Mouse (Mus musculus) brain, embryonic 18.5 days (tissue): ENCODE data around the gene Sec14l4.

Source experiments
- DNase-seq: peaks from one replicate; pipeline ENCODE4 v3.0.0-alpha.2; 2012; ENCODE audit warnings: low read depth, low spot score

Gene Sec14l4

DNA sequence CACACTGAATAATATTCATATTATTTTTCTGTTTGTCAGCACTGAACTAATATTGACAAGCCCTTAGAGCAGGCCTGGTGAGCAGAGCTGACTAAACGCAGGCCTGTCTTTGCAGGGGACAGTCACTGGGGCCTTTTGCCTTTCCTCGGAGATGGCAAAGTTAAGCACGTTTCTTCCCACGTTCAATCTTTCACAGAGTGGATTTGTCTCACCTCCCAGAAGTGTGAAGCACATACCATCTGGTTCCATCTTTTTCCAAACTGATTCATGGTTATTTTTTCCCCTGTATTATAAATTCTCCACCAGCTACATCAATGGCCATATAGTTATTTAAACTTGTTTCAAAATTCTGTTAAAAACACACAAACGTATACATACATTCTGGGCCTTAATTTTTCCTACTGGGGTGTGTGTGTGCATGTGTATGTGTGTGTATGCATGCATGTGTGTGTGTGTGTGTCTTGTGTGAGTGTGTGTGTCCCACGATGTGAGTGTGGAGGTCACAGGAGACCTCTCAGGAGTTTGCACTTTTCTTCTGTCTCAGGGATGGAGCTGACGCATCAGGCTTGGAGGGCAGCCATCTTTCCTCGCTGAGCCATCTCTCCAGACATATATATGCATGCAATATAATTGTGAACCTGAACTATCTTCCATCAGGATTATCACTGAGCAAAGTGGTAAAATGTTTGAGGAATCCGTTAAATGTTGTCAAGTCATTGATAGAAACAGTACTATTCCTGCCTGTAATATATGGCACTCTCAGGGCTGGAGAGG, 3.5 kb upstream of the Sec14l4 start:
- peak; percentile 22 for DNase-seq

DNA sequence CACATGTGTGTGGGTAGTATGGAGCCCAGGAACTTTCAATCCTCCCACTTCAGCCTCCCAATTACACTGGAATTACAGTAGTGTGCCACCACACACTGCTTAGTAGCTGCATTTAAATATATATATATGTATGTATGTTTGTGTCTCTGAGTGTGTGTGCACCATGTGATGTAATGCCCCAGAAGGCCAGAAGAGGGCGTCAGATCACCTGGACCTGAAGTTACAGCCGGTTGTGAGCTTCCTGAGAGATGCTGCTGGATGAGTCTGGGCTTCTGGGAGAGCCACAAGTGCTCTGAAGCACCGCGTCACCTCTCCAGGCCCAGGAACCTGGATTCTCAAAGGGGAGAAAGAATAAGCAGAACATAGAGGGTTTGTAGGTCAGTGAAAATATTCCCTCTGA, 1.9 kb upstream of the Sec14l4 start:
- no peak for DNase-seq

DNA sequence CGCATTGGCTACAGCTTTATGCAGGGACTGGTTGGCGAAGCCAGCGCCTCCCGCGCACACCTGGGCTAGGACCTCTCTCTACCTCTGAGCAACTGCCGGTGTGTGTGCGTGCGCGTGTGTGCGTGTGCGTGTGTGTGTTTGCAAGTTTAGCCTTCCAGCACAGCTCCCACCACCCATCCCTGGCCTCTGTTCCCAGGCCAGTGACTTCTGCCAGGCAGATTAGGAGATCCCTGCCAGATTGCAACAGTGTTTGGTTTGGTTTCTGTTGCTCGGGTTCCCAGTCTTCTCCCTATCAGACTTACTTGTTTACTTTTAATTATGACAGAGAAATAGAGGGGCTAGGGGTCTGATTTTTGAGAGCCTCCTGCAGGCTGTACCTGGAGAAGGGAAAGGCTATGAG, 699 bp downstream of the Sec14l4 start:
- DNase-seq: no peak

DNA sequence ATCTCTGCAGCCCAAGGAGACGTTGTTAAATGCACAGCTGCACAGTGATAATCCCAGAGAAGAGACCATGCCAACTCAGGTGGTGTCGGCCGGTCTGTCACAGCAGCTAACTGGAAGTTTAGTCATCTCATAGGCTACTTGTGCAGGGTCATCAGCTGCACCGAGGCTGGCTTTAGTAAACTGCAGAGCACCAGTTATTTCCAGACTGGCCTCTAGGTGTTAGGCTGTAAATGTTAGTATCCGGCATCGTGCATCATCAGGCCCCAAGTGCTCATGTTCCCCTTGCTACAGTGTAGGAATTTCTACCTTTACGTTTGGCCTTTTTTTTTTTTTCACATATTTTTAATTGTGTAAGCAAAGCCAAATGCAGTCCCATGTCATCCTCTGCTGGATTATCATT, 2.2 kb downstream of the Sec14l4 start:
- no peak for DNase-seq

DNA sequence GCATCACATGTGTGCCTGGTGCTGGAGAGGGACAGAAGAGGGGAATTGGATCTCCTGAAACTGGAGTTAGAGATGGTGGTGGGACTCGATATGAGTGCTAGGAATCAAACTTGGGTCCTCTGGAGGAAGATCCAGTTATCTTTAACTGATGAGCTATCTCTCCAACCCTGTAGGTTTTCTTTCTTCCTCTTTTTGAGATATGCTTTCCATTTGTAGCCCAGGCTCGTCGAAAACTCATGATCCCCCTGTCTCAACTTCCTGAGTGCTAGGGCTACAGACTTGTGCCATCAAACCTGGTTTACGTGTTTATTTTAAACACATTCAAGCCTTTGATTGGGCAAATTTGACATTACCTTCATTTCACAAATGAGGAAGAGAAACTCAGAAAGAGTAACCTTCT, 2.9 kb downstream of the Sec14l4 start:
- DNase-seq: no peak

DNA sequence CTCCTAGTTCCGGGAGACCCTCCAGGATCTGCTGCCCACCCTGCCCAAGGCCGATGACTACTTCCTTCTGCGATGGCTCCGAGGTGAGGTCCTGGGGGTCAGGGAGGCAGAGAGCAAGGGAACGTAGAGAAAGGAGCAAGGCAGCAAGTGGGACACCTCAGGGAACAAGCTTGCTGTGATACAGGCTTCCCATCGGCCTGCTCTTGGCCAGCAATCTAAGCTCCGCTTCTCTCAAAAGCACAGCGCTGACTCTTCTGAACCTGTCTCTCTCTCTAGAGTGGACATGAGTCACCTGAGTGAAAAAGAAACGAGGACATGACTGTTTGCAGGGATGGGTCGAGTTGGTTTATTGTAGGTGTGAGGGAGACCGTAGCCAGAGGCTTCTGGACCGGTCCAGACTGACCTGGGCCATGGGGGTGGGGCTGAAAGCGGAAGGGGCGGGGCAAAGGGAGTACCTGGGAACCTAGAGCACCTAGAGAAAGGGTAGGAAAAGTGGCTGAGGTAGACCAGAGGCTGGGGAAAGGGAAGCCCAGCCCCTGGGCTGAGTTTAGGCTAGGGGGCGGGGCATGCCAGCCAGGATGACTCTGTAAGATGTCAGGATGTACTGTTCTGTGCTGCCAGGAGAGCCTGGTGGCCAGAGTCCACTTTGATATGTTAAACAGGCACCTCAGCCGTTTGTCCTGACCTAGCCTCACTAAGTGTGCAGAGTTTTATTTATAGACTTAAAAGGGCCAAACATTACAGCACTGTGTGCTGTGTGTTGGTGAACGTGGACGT, 4.0 kb downstream of the Sec14l4 start:
- DNase-seq: no peak

DNA sequence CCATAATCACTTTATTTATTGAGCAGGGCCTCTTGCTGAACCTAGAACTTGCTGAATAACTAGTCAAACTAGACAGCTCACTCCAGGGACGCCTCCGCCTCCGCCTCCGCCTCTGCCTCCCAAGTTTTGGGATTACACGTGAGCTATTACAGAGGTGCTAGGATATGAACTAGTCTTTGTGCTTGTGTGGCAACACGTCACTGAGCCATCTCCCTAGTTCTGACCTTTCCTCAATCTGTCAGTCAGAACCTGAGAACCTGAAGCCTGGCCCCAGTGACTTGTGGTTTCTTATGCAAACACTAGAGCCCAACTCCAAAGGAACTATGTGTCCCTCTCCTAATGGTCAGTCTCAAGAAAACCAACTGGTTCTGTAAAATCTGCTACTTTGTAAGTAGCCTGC, 4.7 kb downstream of the Sec14l4 start:
- no peak for DNase-seq

DNA sequence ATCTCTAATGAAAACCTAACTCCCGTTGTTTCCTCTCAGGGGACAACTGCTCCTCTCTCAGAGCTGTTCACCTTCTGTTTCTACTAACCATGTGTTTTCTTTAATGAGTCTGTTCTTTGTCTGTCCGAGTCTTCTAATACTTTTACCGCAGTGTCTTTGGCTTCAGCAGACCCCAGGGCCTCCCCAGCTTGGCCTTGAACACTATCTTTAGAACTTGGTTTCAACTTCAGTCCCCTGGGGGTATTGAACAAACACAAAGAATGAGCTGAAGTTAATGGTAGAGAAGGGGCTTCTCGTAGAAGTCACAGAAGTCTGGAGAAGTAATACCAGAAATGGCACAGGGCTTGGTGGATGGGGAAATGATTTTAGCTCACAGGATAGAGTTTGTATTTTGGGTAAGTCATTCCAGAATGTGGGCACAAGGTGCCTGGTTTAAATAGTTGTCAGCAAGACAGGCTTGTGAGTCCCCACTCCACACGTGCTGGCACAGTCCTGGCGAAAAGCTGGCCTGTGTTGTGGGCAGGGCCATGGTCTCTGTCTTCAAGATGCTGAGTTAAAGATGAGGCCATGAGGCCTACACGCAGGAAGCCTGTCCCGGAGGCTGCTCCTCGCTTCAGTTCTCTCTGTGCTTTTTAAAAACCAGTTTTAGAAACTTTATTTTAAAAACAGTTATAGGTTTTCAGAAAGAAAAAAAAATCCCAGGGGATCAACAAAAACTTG, 5.3 kb downstream of the Sec14l4 start:
- DNase-seq: no peak

DNA sequence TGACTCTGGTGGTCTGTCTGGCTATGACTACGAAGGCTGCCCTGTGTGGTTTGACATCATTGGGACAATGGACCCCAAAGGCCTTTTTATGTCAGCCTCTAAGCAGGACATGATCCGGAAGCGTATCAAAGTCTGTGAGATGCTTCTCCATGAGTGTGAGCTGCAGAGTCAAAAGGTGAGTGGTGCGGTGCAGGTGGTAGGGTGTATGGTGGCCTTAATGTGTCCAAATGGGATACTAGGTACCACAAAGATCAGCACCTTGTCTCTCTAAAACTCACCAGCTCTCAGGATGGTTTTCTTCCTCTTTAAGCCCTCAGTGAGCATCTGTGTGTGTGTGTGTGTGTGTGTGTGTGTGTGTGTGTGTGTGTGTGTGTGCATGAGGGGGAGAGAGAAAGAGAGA, 8.7 kb downstream of the Sec14l4 start:
- no peak for DNase-seq

DNA sequence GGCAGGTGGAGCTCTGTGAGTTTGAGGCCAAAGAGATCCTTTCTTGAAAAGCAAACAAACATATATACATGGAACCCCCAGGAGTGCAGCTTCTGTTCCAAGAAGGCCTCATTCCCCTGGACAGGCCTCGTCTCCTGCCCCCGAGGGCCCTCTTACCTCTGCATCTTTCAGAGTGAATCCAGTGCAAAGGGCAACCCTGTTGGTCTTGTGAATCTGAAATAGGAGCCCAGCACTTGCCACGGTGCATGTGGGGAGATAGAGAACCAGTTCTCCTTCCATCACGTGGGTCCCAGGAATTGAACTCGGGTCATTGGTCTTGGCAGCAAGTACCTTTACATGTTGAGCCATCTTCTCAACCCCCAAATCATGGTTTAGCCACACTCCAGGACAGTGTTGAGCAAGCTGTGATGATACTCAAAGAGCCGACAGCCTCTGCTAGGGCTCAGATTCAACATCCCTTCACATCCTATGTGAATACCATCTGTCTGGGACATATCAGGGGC, 9.9 kb downstream of the Sec14l4 start:
- no peak for DNase-seq

DNA sequence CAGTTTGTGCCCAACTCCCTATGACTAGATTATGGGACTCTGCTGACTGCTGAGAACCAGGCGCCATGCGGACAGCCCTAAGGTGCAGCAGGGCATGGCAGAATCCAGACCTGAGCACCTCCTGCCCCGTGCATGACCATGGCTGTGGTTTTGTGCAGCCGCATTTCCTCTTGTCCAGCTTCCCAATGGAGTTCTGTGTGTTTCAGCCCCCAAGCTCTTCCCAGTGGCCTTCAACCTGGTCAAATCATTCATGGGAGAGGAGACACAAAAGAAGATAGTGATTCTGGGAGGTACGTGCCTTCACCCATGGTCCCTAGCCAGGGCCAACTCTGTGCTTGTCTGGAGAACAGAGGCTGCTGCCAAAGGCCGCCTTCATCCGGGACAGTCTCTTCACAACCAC, 11.8 kb downstream of the Sec14l4 start:
- DNase-seq: no peak

DNA sequence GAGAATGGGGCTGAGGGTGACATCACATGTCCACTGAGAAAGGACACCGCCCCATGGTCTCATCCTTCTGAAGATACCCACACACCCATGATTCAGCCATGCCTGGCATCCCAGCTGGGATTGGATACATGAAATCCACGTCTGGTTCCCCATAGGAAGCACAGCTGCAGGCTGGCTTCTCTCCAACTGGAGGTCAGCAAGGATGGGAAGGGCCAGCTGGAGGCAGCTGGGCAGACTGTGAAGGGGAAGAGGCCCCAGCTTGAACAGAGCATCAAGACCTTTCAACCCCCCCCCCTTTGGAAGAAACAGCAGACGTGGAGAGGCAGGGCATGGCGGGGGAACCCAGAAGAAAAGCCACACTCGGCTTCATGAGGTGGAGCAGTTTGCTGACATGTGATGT, 15.3 kb downstream of the Sec14l4 start:
- no peak for DNase-seq

DNA sequence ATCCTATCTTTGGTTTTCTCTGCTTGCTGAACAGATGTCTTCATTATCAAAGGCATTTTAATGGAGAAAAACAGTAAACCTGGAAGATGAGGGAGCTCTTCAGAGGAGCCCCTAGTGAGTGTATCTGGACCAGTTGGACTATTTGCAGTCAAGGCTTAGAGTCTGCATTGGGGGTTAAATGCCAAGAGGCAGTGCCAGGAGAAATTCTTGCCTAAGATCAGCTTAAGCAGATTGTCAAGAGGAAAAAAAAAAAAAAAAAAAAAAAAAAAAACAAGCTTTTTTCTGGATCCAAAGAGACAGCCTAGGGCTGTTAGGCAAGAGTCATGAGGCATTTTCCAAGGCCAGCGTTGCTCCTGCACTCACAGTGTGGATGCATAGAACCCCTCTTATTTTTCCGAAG, 16.5 kb downstream of the Sec14l4 start:
- no peak for DNase-seq

DNA sequence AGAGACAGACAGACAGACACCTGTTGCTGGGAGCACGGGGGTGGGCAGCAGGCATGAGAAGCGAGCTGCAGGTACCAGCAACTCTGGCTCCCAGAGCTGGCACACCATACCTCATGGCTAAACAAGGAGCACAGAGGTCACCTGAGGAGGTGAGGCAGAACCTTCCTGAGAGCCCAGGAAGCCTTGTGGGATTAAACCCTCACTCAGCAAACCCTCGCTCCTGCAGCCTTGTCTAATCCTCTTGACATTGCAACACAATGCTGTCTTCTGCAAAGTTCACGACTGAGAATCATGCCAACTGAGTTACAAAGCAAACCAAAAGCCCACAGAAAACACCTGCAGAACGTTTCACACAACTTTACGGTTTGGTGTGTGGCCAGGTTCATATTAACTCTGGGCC, 17.2 kb downstream of the Sec14l4 start:
- DNase-seq: no peak

DNA sequence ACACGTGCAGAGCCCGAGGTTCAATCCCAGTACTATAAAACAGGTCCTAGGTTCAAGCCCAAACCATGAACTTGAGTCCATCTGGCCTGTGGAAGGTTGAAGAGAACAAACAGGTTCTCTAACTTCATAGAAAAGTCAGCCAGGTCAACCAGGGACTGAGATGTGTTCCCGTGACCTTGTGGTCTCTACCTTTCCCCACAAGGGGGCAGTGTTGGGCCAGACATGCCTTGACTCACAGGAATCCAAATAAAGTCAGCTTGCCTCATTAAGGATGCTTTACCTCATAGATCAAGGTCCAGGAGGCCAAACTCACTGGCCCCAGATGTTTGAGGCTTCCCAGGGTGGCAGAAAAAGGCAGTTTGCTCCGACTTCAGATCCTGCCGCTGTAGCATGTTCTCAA, 22.3 kb downstream of the Sec14l4 start:
- no peak for DNase-seq

DNA sequence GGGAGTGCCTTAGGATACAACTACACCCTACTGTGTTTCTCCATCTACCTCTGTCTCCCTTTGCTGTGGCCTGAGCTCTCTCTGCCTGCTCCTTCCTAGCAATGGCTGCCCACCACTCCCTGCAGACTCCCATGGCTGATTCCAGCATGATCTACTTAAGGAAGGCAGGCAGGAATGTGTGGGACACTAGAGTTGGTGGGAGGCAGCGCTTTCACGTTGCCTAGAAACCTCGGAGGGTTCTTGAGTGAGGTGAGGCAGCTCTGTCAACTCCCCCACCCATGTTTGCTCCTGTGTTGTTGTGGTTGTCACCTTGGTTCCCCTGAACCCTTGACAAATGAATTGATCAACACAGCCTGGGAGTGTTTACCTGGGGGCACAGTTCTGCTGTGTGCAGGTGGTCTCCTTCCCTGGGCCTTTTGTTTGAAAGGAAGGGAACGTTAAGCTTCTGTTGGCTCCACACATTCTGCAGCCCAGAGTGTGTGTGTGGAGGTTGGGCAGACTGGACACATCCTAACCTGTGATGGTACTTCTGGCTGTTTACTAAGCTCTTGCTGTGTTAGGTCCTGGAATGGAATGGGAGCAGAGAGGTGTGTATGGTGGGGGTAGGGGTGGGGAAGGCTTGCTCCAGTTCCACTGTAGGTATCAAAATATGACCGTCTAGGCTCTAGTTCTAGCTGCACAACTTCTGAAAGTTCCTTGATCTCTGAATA, 29.8 kb downstream of the Sec14l4 start:
- no peak for DNase-seq

DNA sequence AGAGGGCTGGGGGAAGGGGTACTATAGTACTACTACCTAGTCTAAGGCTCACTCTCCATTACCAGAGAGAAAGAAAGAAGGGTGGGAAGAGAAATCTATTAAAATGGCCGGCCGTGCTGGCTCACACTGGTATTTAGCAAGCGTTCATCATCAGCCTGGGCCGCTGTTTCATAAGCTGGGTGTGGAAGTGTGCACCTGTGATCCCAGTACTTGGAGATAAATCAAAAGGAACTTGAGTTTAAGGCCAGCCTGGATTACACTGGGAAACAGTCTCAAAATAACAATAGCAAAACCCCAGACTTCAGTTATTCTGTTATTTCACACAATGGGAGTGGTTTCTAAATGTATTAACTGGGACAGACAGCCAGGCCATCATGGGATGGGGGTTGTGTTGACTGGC, 31.3 kb downstream of the Sec14l4 start:
- DNase-seq: no peak

DNA sequence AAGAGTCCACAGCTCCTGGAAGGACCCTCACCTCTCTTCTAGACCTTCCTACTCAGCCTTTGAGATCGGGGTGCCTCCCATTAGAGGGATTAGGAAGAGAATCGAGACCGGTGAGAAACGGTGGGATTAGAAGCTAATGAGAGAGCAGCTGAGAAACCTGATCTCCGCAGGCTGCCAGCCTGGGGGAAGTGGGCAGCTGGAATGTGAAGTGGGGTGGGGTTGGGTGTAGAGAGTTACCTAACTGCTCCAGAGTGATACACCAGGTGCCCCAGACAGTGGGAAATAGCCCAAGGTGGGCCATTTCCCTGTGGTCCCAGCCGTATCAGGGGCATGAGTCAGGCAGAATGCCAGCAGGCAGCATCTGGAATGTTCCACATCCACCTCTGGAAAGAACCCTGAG, 31.7 kb downstream of the Sec14l4 start:
- DNase-seq: no peak

DNA sequence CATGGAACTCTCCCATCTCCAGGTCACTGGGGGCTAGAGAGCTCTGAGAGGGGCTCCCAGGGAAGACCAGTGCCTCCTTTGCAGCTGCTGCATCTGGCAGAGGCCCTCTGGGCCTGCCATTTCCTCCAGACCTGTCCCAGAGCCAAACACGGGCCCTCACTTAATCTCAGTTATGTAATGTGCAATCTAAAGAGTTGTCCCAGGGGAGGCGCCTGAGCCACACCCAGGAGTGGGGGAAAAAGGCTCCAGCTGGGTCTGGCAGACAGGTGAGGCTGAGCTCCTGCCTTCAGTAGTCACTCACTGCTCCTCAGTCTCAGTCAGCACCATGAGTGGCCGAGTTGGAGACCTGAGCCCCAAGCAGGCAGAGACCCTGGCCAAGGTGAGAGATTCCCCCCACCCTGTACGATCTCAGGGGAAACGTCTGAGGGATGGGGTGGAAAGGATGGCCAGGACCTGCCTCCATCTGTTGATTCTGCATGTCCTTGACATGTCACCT, 33.4 kb downstream of the Sec14l4 start, which contains the start of gene Sec14l3:
Sec14l3 (plus strand) TSS at position 215 of the 496 bp plus-strand sequence.
- DNase-seq: no peak

DNA sequence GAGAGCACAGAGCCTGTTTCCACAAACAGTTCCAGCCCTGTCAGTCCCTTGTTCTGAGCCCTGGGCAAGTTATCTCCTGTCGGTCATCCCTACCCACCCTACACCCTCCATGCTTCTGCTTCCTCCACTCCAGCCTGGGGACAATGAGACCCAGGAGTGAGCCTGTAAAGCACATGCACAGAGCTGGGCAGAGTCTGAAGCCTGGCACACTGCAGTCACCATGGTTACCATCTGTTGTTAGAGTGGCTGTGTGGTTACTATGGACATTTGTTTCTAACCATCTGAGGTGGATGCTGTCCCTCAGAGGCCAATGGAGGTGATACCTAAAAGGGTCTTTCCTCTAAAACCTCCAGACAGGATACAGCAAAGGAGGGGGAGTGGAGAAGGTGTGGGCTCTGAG, 38.4 kb downstream of the Sec14l4 start:
- peak; percentile 28 for DNase-seq

DNA sequence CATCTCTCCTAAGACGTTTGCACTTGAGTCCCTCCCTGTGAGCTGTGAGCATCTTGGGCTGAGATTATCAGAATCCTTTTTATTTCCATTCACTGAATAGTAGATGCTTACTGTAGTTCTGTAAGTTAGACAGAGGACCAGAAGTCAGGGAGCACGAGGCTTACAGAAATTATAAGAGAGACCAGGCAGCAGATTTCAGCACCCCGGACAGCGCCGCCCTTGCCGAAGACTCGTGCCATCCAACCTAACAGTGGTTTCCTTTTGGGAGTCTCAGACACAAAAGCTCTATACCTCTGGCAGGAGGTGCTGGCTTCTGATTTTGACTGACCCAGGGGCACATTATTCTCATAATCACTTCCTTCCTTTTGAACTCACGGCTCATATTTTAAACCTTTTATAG, 45.4 kb downstream of the Sec14l4 start:
- no peak for DNase-seq
